Mouse (Mus musculus) macrophage (primary cell): ENCODE data around the gene Gm27029. TPM values are rescaled to one million over a fixed set of nuclear protein-coding genes. Genes with fewer than 3 reads are reported as not detected.

Experiments used
- H3K27ac ChIP-seq: fragments of 350-480 bp; formaldehyde crosslinking; 2 replicates; pipeline ENCODE4 v1.9.0; 2021
- H3K36me3 ChIP-seq: fragments of 350-480 bp; formaldehyde crosslinking; 2 replicates; pipeline ENCODE4 v1.9.0; 2021; ENCODE audit errors: inconsistent target
- H3K4me3 ChIP-seq: fragments of 350-480 bp; formaldehyde crosslinking; 2 replicates; pipeline ENCODE4 v1.9.0; 2021; ENCODE audit errors: inconsistent target
- H3K79me2 ChIP-seq: fragments of 350-480 bp; formaldehyde crosslinking; 2 replicates; pipeline ENCODE4 v1.9.0; 2021; ENCODE audit errors: inconsistent target
- WGBS: methylation state at CpG from one replicate; pipeline ENCODE4 v1.1.7; 2026; ENCODE audit warnings: inconsistent platforms; ENCODE audit not compliant: missing documents; 5-methylcytosine and 5-hydroxymethylcytosine counted together
- polyA plus RNA-seq: library from polyadenylated mRNA; stranded (reverse); fragments of 250-400 nt; gene quantifications from 3 replicates; pipeline ENCODE4 v1.2.4, GENCODE M21; 2018; ENCODE audit warnings: inconsistent platforms

The Gm27029 gene
- polyA plus RNA-seq, 1 experiment from 2014 or later = not detected

- H3K79me2 ChIP-seq = peaks cover 61% of the 10 kb centered on the region
- WGBS = 9% methylated on average over 11 of the region's 12 CpGs
- peak within 1 kb of the TSS; percentile 88 for H3K27ac ChIP-seq
- peaks cover 29% of the 10 kb centered on the region for H3K36me3 ChIP-seq
- peak within 1 kb of the TSS; percentile 79 for H3K4me3 ChIP-seq
Measured at GRCm38 (mm10) chr11:101464211-101465100, 39.9 kb upstream of the Gm27029 start, which contains the start of gene Rnd2. TSS of gene Rnd2 (plus strand) at chr11:101464999.

GRCm38 (mm10) chr11:101462583-101463440, 38.2 kb upstream of the Gm27029 start:
- WGBS = 16% methylated on average over 13 of the region's 13 CpGs
- H3K4me3 ChIP-seq = peak overlapping the region; percentile 79; the same call in 1 of the 2 replicates

GRCm38 (mm10) chr11:101462141-101462540, 37.5 kb upstream of the Gm27029 start:
- Histone ChIP-seq H3K4me3 (no peak overlapping the region), H3K36me3 (peaks cover 52% of the 10 kb centered on the region), H3K79me2 (peaks cover 69% of the 10 kb centered on the region), H3K27ac (0 out of 2 replicates have a peak overlapping the region, but pooled peaks have one; percentile 5)
- WGBS = 87% methylated on average over 14 of the region's 14 CpGs

More at GRCm38 (mm10) chr11:101462583-101463440, 38.2 kb upstream of the Gm27029 start:
- H3K36me3 ChIP-seq = peaks cover 45% of the 10 kb centered on the region
- H3K27ac ChIP-seq = 0 out of 2 replicates have a peak overlapping the region, but pooled peaks have one; percentile 88
- peaks cover 64% of the 10 kb centered on the region for H3K79me2 ChIP-seq

GRCm38 (mm10) chr11:101460321-101460720, 35.7 kb upstream of the Gm27029 start:
- 95% methylated on average over 15 of the region's 15 CpGs for WGBS
- H3K4me3 ChIP-seq = no peak overlapping the region
- H3K27ac ChIP-seq = no peak overlapping the region
- peaks cover 84% of the 10 kb centered on the region for H3K79me2 ChIP-seq
- H3K36me3 ChIP-seq = peaks cover 67% of the 10 kb centered on the region

GRCm38 (mm10) chr11:101459716-101460115, 35.1 kb upstream of the Gm27029 start:
- WGBS = 96% methylated on average over 4 of the region's 6 CpGs
- no peak overlapping the region for H3K27ac ChIP-seq
- peaks cover 84% of the 10 kb centered on the region for H3K79me2 ChIP-seq
- no peak overlapping the region for H3K4me3 ChIP-seq
- H3K36me3 ChIP-seq = peaks cover 73% of the 10 kb centered on the region

GRCm38 (mm10) chr11:101458217-101458616, 33.6 kb upstream of the Gm27029 start:
- 96% methylated on average over 12 of the region's 12 CpGs for WGBS
- Histone ChIP-seq H3K4me3 (no peak overlapping the region), H3K79me2 (peaks cover 84% of the 10 kb centered on the region), H3K27ac (no peak overlapping the region), H3K36me3 (peaks cover 79% of the 10 kb centered on the region)

- Histone ChIP-seq H3K27ac (no peak overlapping the region), H3K4me3 (no peak overlapping the region), H3K36me3 (peaks cover 83% of the 10 kb centered on the region), H3K79me2 (peaks cover 84% of the 10 kb centered on the region)
- WGBS = 88% methylated on average over 9 of the region's 9 CpGs
Measured at GRCm38 (mm10) chr11:101457631-101458030, 33.0 kb upstream of the Gm27029 start.

GRCm38 (mm10) chr11:101455627-101456026, 31.0 kb upstream of the Gm27029 start:
- H3K79me2 ChIP-seq = peaks cover 84% of the 10 kb centered on the region
- peaks cover 74% of the 10 kb centered on the region for H3K36me3 ChIP-seq
- no peak overlapping the region for H3K27ac ChIP-seq
- WGBS = 92% methylated on average over 7 of the region's 7 CpGs
- no peak overlapping the region for H3K4me3 ChIP-seq

GRCm38 (mm10) chr11:101454702-101455101, 30.1 kb upstream of the Gm27029 start:
- H3K36me3 ChIP-seq = peaks cover 65% of the 10 kb centered on the region
- H3K27ac ChIP-seq = no peak overlapping the region
- WGBS = 89% methylated on average over 6 of the region's 6 CpGs
- peaks cover 84% of the 10 kb centered on the region for H3K79me2 ChIP-seq
- no peak overlapping the region for H3K4me3 ChIP-seq

- Histone ChIP-seq H3K27ac (no peak overlapping the region), H3K79me2 (peaks cover 89% of the 10 kb centered on the region), H3K4me3 (no peak overlapping the region), H3K36me3 (peaks cover 41% of the 10 kb centered on the region)
- WGBS = 49% methylated on average over 10 of the region's 10 CpGs
Measured at GRCm38 (mm10) chr11:101452093-101452774, 27.6 kb upstream of the Gm27029 start.

- no peak overlapping the region for H3K27ac ChIP-seq
Measured at GRCm38 (mm10) chr11:101451536-101451935, 26.9 kb upstream of the Gm27029 start.

GRCm38 (mm10) chr11:101450394-101450793, 25.8 kb upstream of the Gm27029 start:
- no peak overlapping the region for H3K4me3 ChIP-seq
- H3K79me2 ChIP-seq = peaks cover 70% of the 10 kb centered on the region
- WGBS = 100% methylated on average over 2 of the region's 3 CpGs
- no peak overlapping the region for H3K27ac ChIP-seq
- H3K36me3 ChIP-seq = peaks cover 26% of the 10 kb centered on the region; the same call in 1 of the 2 replicates

More at GRCm38 (mm10) chr11:101451536-101451935, 26.9 kb upstream of the Gm27029 start:
- WGBS = 91% methylated on average over 4 of the region's 10 CpGs
- peaks cover 34% of the 10 kb centered on the region for H3K36me3 ChIP-seq
- no peak overlapping the region for H3K4me3 ChIP-seq
- H3K79me2 ChIP-seq = peaks cover 82% of the 10 kb centered on the region

GRCm38 (mm10) chr11:101449596-101449995, 25.0 kb upstream of the Gm27029 start:
- Histone ChIP-seq H3K4me3 (peak overlapping the region; percentile 85), H3K36me3 (peaks cover 23% of the 10 kb centered on the region; the same call in 1 of the 2 replicates), H3K27ac (peak overlapping the region; percentile 83; the same call in 1 of the 2 replicates), H3K79me2 (peaks cover 67% of the 10 kb centered on the region)
- no CpG with 5 or more reads among the region's 4 CpGs for whole genome bisulfite sequencing

GRCm38 (mm10) chr11:101448899-101449298, 24.3 kb upstream of the Gm27029 start:
- Histone ChIP-seq H3K4me3 (peak overlapping the region; percentile 85), H3K79me2 (peaks cover 67% of the 10 kb centered on the region), H3K36me3 (peaks cover 26% of the 10 kb centered on the region; the same call in 1 of the 2 replicates), H3K27ac (peak overlapping the region; percentile 83)
- WGBS = 10% methylated on average over 4 of the region's 4 CpGs
